Mouse (Mus musculus) ovary, postnatal 36 days (tissue): ENCODE measurements around the gene Dscaml1.

ENCODE experiments used
- DNase-seq: peaks from one replicate; pipeline ENCODE4 v3.0.0; 2022; ENCODE audit warnings: low spot score, mixed read lengths

Gene Dscaml1

DNA sequence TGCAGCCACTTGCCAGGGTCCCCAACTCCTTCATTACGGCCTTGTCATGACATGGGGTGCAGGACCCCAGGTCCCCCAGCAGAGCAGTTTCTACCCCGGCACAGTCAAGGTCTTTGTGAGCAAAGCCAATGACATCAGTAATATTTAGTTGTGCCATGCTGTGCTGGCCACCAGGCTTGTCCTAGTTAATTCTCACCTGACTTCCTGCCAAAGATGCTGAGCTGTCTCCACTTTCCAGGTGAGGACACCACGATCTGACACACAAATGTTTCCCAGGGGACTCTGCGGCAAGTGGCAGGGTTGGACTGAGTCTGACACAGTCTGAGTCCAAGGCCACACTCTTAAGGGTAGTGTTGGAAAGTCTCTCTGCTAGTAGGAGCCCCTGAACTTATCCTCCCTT, at the start of gene Dscaml1:
TSS of gene Dscaml1 (plus strand) at position 173 of the 400 bp plus-strand sequence.
- DNase-seq: no peak

DNA sequence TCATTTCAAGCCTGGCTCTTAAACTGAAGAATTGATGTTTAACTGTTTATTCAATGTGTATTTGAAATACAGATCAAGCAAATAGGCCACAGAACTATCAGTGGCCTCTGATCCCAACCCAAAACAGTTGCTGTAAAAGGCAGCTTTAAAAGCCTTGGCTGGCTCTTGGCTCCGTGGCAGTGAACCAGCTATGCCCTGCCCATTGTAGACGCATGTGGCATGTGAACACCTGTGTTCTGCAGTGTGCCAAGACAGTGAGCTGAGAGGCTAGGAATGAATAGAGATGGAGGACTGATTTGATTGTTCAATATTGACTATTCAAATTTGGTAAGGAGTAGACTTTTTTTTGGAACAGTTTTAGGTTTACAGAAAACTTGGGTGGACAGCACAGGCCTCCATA, 49.5 kb upstream of the Dscaml1 start:
- DNase-seq: no peak

DNA sequence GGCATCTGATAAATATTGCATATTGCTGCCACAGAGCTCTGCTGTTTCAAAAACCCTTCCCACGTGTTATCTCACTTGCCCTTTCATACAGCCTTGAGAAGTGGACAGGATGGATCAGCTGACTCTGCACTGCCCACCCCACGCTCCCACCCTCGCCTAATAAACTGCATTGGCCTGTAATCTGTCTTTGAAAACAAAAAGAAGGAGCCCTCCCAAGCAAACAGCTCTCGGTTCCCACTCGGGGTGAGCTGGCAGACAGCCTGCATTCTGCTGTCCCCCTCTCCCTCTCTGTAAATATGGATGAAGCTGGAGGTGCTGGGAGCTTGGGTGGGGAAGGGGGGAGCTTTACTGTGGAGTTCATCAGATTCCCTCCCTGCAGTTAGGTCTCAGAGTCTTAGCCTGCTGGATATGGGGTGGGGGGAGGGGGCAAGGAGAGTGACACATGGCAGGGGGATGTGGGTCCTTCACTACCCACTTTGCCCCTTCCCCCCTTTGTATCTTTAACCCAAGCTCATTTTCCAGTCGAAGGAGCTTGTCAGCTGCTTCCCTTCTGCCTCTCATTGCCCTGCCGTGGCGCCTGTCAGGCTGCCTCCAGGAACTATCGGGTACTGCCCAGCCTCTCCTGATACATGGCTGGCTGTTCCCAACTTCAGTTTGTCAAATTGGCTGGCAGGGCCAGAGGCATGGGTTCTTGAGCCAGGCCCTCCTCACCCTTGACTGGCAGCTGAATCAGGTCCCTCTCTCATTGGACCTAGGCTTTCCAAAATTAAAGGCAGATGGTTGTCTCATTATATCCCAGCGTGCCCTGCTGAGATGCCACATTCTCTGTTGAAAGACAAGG, 45.8 kb upstream of the Dscaml1 start:
- no peak for DNase-seq

DNA sequence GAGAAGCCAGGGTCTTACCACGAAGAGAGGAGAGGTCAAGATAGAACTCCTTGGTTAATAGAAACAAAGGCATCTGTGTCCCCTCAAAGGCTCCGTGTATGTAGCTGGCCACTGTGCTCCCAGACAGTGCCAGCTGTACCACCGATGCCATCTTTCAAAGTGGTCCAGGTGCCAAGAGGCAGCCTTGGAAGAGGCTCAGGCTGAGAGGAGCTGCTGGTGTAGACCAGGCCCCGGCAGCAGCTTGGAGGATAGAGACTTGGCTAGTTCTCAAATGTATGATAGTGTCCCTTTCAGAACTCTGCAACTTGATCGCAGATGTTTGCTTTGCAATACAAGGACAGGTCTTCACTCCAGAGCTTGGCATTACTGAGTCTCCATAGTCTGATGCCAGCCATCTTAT, 44.1 kb upstream of the Dscaml1 start:
- DNase-seq: peak; percentile 21

DNA sequence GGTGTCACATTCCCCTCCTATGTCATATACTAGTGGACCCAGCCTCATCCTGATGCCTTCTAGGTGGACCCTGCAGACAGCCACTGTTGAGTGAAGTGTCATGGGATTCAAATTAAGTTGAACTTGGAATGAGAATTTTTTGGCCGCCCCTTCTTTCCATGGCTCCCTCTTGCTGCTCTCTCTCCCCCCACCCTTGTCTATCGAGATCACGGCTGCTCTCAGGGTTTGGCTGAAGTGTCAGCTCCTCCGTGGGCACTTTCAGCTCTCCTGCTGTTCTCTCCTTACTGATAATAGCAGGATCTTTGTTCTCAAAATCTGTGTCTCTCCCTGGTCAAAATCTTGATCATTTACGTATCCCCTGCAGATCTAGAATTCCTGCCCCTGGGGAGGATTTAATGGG, 43.6 kb upstream of the Dscaml1 start:
- no peak for DNase-seq

DNA sequence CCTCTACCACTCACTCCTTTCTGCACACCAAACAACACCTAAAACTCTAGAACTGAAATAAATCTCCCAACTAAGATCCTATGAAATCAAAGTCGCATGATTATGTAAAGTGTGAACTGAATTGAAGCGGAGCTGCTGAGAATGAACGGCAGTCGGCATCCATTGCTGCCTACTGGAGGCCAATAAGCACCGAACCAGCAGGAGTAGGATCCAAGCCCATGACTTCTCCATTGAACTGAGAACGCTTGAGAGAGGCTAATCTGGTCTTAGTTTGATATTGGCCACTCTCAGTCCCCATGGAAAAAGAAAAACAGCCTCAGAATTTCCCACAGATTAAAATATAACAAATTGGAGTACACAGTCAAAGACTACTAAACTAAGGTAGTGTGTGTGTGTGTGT, 42.5 kb upstream of the Dscaml1 start:
- DNase-seq: no peak

DNA sequence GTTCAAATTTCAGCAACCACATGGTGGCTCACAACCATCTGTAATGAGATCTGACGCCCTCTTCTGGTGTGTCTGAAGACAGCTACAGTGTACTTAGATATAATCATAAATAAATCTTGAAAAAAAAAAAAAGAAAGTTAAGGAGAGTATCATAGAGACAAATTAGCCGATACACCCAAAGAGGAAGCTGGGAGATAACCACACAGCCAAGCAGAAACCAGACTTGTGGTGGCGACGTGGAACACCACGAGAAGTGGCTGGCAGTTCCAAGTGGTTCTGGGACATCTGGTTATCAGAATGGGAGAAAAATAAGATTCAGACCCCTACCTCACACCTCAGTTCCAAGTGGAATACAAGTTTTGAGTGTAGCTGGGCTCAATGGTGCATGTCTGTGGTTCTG, 39.7 kb upstream of the Dscaml1 start:
- DNase-seq: no peak

DNA sequence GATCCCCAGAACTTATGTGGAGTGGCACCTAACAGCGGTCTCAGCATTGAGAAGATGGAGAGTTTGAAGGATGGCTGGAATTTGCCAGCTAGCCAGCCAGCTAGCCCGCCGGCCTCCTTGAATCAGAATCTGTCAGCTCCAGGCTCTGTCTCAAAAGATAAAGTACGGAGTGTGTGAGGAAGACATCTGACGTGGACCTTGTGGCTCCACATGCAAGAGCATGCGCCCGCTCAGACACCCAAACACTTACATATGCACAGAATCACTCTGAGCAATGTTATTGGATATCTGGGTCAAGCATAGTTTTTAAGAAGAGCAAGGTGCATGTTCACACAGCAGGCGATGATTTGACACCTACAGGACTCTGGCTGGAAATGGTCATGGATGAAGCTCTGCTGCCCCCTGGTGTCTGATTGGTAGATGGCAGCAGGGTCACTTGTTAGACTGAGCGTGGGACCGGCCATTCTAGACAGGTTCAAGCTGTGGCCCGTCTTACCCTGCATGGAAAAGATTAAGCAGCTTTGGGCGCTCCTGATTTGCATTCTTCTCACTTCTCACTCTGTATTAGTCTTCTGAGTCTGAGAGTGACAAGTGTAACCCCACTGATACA, 37.9 kb upstream of the Dscaml1 start:
- peak; percentile 82 for DNase-seq

DNA sequence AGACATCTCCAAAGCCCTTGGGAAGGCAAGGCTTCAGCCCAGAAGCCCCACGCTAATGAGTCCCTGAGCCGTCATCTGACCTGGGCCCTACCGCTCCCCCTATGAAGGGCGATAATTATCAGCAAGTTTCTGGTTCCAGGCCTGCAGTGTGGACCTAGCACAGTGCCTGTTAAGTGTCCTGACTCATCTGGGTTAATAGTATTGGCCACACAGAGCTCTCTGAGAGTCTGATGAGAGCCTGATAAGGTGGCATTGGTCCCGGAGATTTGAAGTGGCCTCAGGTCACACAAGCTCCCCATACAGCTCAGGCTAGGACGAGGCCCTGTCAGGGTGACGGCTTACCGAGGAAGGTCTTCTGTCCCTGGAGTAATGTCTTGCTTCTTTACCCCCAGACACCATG, 36.8 kb upstream of the Dscaml1 start:
- no peak for DNase-seq

DNA sequence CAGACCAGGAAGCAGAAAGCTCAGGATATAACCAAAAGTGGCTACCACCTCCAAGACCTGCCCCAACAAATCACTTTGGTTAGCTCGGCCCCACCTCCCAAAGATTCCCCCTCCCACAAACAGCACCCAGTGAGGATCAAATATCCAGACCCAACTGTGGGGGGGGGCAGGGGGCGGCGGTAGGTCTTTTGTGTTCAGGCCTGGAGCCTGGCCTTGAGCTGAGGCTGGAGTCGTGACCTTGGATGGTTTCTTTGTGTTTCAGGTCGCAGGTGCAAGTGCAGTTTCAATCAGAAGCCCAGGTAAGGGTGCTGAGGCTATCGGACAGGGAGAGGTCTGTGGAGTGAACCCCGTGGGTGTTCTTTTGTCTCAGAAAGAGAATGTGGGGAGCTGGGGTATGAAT, 35.1 kb upstream of the Dscaml1 start:
- no peak for DNase-seq

DNA sequence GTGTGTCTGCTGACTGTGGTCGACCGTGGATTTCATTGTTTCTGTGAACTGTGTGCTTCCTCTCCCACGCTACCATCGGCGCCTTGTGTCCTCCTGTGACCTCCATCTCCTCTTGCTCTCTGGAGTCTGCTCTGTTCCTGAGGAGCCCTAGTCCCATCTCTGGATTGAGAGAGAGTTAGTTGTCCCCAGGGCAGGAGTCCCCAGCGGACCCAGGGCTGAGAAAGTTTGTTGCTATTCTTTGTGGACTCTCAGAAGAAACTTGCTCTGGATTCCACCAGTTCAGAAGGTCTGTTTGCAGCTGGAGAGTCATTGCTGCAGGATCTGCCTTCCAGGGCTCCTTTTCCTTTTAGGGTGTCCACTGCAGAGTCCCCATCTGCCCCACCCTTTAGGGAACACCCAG, 31.2 kb upstream of the Dscaml1 start:
- DNase-seq: no peak

DNA sequence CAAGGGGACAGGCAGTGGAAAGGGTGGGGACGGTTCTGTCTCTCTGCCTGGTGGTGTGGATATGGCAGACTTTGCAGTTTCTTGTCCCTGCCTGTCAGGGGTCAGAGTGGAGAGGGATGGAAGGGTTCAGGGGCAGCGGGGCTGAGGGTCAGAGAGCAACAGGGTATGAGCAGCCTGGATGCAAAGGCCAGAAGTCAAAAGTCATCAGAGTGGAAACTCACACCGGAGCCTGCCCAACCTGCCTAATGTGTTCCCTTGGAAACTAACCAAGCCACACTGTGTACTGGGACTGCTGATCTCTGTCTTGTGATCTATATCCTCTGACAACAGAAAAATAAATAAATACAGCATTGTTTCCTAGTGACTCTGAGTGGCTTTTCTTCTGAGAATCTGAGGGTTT, 30.6 kb upstream of the Dscaml1 start:
- DNase-seq: no peak

DNA sequence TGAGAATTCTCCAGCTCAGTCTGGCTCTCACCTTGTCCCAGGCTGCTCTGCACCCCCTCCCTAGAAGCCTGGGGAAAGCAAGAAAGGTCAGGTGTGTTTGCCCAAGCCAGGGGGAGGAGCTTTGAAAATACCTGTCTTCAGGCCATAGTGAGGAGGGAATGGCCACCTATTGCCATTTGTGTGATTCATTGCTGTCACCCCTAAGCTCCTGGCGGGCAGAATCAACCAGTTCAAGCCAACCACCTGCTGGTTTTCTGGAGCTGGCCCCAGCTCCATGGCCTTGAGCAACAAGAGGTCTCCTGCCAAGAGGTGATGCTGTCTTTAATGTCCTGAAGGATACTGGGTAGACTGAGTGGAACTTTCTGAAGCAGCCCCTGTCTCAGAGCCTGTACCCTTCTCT, 28.1 kb upstream of the Dscaml1 start:
- DNase-seq: no peak

DNA sequence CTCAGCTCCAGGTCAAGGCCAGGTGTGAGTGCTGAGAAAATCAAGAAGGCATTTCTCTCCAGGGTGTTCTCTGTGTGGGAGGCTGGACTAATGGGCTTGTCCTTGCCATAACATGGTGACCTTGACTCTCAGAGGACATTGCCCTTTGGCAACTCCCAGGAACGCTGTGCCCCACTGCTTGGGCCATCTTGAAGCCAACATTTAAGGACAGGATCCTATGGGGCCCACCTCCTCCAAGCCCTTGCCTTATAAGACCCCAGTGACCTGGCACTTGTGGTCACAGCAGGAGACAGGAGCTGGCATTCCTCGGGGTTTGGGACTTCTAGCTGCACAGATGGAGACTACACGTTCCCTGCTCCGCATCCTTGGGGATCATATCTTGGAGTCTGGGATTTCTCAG, 27.0 kb upstream of the Dscaml1 start, which contains the start of gene Fxyd2:
TSS of gene Fxyd2 (plus strand) at position 236 of the 400 bp plus-strand sequence.
- no peak for DNase-seq

DNA sequence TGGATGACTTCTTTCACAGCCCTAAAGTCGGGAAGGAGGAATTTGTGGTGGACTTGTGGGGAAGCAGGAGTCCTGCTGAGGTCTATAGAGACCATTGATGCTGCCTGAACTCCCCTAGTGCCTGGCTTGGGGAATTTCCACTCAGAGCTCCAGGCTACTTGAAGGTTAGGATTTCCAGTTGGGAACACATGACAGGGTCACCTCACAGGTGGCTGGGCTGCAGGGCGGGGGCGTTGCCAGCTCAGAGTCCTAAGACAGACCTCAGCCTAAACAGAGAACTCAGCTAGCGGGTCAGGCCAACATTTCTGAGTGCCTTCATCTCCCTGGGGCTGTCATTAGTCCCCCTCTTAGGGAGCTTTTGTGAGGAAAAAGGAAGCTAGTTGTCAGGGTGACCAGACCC, 24.6 kb upstream of the Dscaml1 start:
- DNase-seq: no peak

DNA sequence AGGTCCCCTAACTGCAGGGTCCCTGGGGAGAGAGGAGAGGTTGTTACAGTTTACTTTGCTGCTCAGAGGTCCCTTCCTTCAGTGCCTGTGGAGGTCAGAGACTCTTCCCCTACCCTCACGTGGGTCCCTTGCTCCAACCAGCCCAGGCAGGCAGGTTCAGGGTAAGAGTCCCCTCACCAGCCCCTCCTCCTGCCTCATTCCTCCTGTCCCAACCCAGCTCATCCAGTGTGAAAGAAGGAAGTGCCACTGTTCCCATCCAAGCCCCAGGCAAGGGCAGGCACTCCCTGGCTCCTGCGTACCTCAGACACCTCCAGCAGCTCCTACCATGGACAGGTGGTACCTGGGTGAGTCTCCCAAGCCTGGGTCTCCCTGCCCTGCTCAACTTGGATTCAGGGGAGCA, 23.5 kb upstream of the Dscaml1 start:
- DNase-seq: no peak

DNA sequence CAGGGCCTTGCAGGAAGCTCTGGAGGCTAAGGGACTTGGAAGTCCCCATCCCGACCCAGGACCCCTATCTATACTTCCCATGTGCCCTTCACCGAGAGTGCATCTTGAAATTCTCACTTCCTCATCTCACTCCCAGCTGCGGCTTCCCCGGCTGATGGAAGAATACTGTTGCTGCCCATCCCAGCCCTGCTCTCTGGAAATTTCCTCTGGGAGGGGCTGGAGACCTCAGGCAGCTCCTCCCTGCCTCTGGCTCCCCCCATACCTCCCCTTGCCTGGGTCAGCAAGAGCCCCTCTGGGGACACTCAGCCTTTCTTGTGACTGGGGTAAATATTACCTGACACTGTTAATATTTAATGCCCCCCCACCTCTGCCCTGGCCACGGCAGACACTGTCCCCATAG, 20.7 kb upstream of the Dscaml1 start:
- no peak for DNase-seq

DNA sequence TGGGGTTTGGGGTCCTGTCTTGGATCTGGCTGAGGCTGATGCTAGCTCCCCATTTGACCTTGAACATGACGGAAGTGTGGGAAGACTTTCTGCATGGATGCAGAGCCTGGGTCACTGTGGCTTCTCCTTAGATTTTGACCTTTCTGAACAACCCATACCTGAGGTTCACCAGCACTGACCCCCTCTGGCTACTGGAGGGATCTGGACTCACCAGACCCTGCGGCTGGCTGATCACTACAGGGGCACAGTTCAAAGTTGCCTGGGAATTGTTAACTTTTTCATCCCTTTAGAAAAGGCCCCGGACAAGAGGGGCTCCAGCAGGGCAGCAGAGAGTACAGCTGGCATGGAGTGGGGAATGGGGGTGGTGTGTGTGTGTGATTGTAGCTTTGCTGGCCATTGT, 19.6 kb upstream of the Dscaml1 start:
- no peak for DNase-seq

DNA sequence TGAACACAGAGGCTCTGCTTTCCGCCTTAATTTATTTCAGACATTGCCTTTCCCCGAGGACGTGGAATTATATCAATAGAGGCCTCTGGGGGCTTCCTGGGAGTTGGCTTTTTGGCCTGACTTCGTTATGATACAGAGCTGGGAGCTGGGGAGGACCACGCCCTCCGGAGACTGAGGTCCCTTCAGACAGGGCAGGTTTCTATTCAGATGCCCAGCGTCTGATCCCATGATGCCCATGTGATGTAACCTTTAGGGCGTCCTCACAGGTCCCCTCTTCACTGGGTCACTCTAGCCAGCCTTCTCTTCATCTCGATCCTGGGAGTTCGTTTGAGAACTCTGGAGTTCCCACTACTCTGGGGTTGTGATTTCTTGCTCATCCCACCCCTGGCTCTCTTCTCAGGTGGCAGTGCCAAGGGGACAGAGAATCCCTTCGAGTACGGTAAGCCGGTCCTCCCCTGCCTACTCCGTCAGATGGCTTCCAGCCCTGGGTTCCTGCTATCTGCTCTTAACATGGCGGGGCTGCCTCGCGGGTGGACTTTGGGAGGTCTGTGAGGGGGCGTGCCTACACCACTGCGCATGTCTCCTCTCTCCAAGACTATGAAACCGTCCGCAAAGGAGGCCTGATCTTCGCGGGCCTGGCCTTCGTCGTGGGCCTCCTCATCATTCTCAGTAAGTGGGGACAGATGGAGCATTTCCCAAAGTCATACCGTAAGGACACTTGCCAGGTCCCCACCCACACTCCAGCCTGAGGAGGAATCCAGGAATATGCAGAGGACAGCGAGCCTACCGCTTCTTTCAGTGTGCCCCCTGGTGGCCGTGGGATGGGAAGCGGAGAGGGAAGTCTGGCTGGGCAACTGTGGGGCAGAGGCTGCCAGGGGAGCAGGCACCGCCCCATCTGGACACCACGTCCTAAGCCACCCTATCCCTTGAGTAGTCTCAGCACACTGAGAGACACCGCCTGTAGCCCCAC, 18.4 kb upstream of the Dscaml1 start:
- peak; percentile 79 for DNase-seq

DNA sequence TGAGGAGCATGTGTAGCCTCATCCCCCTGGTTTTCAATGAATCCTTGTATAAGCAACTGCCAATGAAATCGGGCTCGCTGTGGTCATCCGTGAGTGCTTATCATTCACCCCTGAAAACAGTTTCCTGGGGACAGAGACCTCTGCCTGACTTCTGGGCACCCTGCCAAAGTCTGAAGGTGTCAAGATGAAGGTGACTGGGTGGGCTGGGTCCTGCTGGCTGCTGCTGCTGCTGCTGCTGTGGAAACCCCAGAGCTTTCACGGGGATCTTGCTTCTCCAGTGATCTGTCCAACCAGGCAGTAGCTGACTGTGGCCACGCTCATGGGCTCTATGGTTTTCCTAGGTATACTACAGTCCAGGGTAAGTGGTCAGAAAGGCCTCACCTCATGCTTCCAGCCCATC, 16.2 kb upstream of the Dscaml1 start:
- DNase-seq: no peak

DNA sequence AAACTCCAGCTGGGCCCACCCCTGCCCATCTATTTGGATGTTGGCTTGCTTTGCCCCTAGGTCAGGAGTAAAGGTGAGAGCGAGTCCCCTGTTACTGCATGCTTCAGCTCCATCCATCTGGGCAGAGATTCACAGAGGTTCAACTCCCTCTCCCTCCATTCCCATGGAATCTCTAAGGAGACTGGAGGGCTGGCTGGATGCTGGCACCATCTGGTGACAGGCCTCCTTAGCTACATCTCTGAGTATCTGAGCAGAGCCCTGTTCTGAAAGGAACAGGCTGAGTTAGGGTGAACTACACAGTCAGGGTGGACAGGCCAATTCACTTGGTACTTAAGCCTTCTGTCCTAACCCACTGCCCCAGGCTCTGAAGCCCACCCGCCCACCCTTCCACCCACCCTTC, 15.8 kb upstream of the Dscaml1 start:
- DNase-seq: no peak

DNA sequence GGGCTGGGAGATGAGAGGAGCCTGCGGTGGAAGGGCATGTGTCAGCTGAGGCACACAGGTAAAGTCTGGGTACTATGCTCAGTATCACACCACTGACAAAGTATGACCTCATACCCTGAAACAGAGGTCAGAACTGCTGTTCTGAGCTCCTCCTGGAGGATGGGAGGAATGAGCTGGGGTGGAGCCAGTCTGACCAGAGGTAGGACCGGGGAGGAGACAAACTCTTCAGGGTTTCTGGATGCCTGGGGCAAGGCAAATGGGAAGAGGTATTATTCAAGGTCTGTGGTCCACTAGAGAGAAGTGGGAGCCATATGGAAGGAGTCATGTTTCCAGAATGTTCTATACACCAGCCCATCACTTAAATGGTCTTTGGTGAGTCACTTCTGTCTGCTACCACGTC, 15.3 kb upstream of the Dscaml1 start:
- no peak for DNase-seq

DNA sequence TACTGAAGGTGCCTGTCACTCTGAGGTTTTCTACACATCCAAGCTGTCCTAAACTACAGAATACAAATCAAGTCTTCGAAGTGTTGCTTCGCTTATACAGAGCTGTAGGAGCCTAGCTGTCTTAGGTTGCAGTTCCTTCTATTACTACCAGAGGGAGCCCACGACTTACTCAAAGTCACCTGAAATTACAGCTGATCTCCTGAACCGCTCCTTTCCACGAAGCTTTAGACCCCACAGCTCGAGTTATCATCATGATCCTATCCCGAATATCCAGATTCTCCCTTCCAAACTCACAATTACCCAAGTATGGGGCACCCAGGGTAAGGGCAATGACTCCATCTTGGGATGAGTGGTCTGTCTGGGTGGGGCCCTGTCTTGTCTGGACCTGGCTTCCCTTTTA, 14.6 kb upstream of the Dscaml1 start:
- DNase-seq: no peak
